Mouse (Mus musculus): ENCODE results near the gene Otof. TPM values are rescaled to one million over a fixed set of nuclear protein-coding genes. Genes with fewer than 3 reads are reported as not detected.

The Otof gene
- total RNA-seq (2021), result under 1 TPM in 1 of 2 experiments, not detected in 1; 0.02 TPM

- peak; percentile 43 to 53 for DNase-seq
- intact Hi-C loops (cut with DNase I), result no loop called here
Measured at GRCm38 (mm10) chr5:30461821-30462220, at the start of gene Otof. Otof (minus strand) TSS chr5:30461932.

GRCm38 (mm10) chr5:30497299-30497698 lies 35.6 kb upstream of the Otof start:
- DNase-seq, result no peak
- intact Hi-C loops (cut with DNase I), result no loop called here

DNA sequence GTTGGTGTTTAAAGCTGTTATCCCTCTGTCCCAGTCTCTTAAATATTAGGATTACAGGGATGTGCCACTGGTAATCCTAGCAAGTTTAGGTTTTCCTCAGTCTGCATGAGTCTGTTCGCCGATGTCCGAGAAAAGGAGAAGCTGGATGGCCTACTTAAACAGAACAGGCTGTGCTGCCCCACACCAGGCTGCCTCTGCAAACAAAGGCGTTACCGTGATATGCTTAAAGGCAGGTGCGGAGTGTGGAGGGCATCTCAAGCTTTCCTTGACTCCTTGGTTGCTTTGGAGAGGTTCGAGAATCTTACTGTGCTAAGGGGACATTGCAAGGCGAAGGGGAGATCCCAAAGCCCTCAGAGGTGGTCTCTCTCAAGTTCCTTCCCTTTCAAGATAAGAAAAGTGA lies 35.1 kb upstream of the Otof start:
- intact Hi-C loops (cut with DNase I), result no loop called here
- DNase-seq, result no peak

GRCm38 (mm10) chr5:30495288-30495687 lies 33.6 kb upstream of the Otof start:
- no peak for DNase-seq
- intact Hi-C loops (cut with DNase I), result no loop called here

GRCm38 (mm10) chr5:30494606-30495005 lies 32.9 kb upstream of the Otof start:
- intact Hi-C loops (cut with DNase I), result no loop called here
- DNase-seq, result no peak

GRCm38 (mm10) chr5:30493723-30494122 lies 32.0 kb upstream of the Otof start:
- intact Hi-C loops (cut with DNase I), result no loop called here
- peak; percentile 34 to 35 for DNase-seq

DNA sequence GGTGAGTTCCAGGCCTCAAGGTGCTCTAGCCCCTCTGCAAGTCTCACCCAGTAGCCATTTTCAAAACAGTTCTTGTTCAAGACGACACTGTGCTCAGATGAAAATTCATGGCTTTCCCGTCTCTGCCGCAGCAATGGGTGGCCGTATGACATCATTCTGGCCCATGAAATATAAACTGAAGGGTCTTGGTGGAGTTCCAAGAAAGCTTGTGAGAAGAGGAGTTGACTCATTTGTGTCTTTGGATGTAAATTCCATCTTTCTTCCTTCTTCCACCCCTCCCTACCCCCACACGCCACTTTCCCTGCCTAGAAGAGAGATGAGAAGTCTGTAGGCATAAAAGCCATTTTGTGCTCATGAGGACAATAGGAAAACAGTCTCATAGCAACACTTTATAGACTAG lies 29.1 kb upstream of the Otof start:
- intact Hi-C loops (cut with DNase I), result no loop called here
- no peak for DNase-seq

- intact Hi-C loops (cut with DNase I), result no loop called here
- DNase-seq, result no peak
Measured at GRCm38 (mm10) chr5:30490215-30490614, 28.5 kb upstream of the Otof start.

- no peak for DNase-seq
- intact Hi-C loops (cut with DNase I), result no loop called here
Measured at GRCm38 (mm10) chr5:30485136-30485535, 23.4 kb upstream of the Otof start.

GRCm38 (mm10) chr5:30484591-30484990 lies 22.9 kb upstream of the Otof start:
- intact Hi-C loops (cut with DNase I), result loop anchor here (5.0 kb wide), 1 partner anchor 272 kb away; no protein-coding TSS in a partner anchor
- DNase-seq, result no peak

- intact Hi-C loops (cut with DNase I), result loop anchor here (5.0 kb wide), 1 partner anchor 271 kb away; no protein-coding TSS in a partner anchor
- peak in 1 of 2 experiments; percentile 31 for DNase-seq
Measured at GRCm38 (mm10) chr5:30483533-30483932, 21.8 kb upstream of the Otof start.

GRCm38 (mm10) chr5:30482319-30482718 lies 20.6 kb upstream of the Otof start:
- intact Hi-C loops (cut with DNase I), result loop anchor here (1.0 to 5.0 kb wide), 2 partner anchors 59 to 270 kb away; no protein-coding TSS in a partner anchor
- peak; percentile 82 to 90 for DNase-seq

- peak in 1 of 2 experiments; percentile 54 for DNase-seq
- intact Hi-C loops (cut with DNase I), result no loop called here
Measured at GRCm38 (mm10) chr5:30476534-30476933, 14.8 kb upstream of the Otof start.

GRCm38 (mm10) chr5:30472148-30472547 lies 10.4 kb upstream of the Otof start:
- intact Hi-C loops (cut with DNase I), result no loop called here
- DNase-seq, result no peak

GRCm38 (mm10) chr5:30470454-30470853 lies 8.7 kb upstream of the Otof start:
- intact Hi-C loops (cut with DNase I), result no loop called here

GRCm38 (mm10) chr5:30466315-30466714 lies 4.6 kb upstream of the Otof start:
- no peak for DNase-seq
- intact Hi-C loops (cut with DNase I), result no loop called here

More at GRCm38 (mm10) chr5:30470454-30470853, 8.7 kb upstream of the Otof start:
- no peak for DNase-seq

DNA sequence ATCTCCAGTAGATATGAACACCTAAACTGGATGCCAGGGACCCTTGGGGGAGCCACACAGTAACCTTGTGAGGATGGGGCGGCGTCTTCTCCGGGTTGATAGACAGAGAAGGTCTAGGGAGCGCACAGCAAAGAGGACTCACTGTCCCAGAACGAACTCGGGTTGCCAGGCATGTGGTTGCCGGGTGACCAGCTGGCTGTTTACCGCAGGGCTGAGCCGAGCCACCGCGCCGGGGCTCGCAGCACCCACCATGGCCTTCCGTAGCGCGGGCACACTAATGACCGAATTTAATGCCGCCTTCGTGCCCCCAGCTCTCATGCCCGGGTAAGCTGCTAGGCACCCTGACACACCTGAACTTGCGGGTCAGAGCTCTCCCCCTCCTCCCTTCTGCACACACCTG lies 4.1 kb upstream of the Otof start, which contains the start of gene 1700001C02Rik:
TSS of gene 1700001C02Rik (plus strand) at position 187 of the 400 bp plus-strand sequence.
- intact Hi-C loops (cut with DNase I), result no loop called here
- DNase-seq, result peak; percentile 40 to 44

DNA sequence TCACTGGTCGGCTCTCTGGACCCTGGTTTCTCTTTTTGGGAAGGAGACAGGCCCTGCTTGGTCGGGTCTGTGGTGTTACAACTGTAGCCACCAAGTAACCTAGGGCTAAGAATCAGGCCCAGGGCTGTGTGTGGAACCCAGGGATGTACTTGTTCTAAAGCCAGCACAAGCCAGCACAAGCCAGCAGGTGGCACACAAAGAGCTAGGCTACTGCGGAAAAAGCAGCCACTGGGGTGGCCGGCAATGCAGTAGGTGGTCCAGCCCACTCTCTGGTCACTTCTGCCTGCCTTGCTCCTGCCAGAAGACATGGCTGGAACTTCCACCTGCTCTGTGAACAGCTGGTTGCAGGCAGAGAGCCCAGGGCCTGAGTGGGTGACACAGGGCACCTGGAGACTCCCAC lies 1.6 kb downstream of the Otof start:
- intact Hi-C loops (cut with DNase I), result no loop called here

DNA sequence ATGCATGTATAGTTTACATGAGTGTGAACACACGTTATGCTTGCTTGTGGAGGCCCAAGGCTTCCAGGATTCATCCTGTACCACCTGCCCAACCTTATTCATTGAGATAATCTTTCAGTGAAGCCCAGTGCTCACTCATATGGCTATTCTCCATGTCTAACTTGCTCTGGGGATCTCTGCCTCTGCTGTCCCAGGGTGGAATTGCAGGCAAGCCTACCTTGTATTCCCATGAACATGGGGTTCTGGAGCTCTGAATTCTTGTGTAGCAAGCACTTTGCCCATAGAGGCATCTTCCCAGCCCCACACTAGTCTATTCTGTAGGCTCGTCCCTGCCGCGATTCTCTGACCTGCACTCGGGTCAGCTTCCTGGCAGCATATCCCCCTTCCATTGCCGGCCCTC lies 5.7 kb downstream of the Otof start:
- intact Hi-C loops (cut with DNase I), result no loop called here
- DNase-seq, result no peak

More for the DNA sequence above, 1.6 kb downstream of the Otof start:
- DNase-seq, result no peak

GRCm38 (mm10) chr5:30444327-30444895 lies 17.3 kb downstream of the Otof start:
- intact Hi-C loops (cut with DNase I), result no loop called here

GRCm38 (mm10) chr5:30442196-30442595 lies 19.5 kb downstream of the Otof start:
- peak in 1 of 2 experiments; percentile 29 for DNase-seq
- intact Hi-C loops (cut with DNase I), result no loop called here

More at GRCm38 (mm10) chr5:30444327-30444895, 17.3 kb downstream of the Otof start:
- DNase-seq, result no peak

DNA sequence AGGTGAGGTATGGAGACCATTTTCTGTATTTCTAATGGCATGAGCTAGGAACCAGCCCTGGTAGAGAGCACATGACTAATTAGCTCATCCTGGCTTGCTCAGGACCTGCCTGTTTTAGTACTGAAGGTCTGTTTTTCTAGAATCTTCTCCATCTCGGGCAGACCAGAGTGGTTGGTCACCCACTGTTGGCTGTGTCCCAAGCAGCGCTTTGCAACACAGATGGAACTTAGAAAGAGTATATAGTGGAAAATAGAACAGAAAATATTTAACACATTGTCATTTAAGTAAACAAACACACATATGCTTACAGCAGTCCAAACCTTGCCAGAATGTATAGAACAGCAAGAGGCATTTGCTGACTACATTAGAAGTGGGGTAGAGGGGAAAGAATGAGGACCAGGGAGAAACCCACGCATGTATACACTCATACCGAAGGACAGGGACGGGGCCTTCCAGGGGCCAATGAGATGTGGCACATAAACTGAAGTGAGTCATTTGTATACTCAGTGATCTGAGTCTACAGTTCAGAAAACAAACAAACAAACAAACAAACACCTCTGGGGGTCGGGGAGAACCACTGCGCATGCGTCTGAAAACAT lies 21.3 kb downstream of the Otof start:
- no peak for DNase-seq
- intact Hi-C loops (cut with DNase I), result no loop called here
